Mouse (Mus musculus): ENCODE results near the gene Camk2b.
"Not testable (repeated sequence)": the region's sequence is repeated elsewhere in the genome, so short reads cannot be mapped to it uniquely, and the experiment has no call there.

The Camk2b gene

GRCm38 (mm10) chr11:6066176-6066575 is at the start of gene Camk2b:
TSS of gene Camk2b (minus strand) at chr11:6066362.
- no peak for DNase-seq (ENCODE audit: low spot score)

- no peak for DNase-seq (ENCODE audit: low spot score)
These were observed 45.7 kb upstream of the Camk2b start for GRCm38 (mm10) chr11:6111734-6112484.

- DNase-seq (ENCODE audit: low spot score) = no peak
These were observed 43.8 kb upstream of the Camk2b start for GRCm38 (mm10) chr11:6109990-6110389.

- no peak for DNase-seq (ENCODE audit: low spot score)
These were observed 42.1 kb upstream of the Camk2b start for GRCm38 (mm10) chr11:6108296-6108695.

GRCm38 (mm10) chr11:6107722-6108121 is 41.6 kb upstream of the Camk2b start:
- no peak for DNase-seq (ENCODE audit: low spot score)

GRCm38 (mm10) chr11:6104734-6105133 is 38.6 kb upstream of the Camk2b start:
- no peak for DNase-seq (ENCODE audit: low spot score)

GRCm38 (mm10) chr11:6096637-6097036 is 30.5 kb upstream of the Camk2b start:
- not testable (repeated sequence) for DNase-seq (ENCODE audit: low spot score)

- DNase-seq (ENCODE audit: low spot score) = no peak
These were observed 20.8 kb upstream of the Camk2b start for GRCm38 (mm10) chr11:6086991-6087390.

GRCm38 (mm10) chr11:6078737-6079136 is 12.6 kb upstream of the Camk2b start:
- DNase-seq (ENCODE audit: low spot score) = no peak

- DNase-seq (ENCODE audit: low spot score) = no peak
These were observed 9.5 kb upstream of the Camk2b start for GRCm38 (mm10) chr11:6075618-6076066.

GRCm38 (mm10) chr11:6068181-6068957 is 2.2 kb upstream of the Camk2b start:
- DNase-seq (ENCODE audit: low spot score) = no peak

GRCm38 (mm10) chr11:6067160-6067559 is 998 bp upstream of the Camk2b start:
- DNase-seq (ENCODE audit: low spot score) = no peak

- DNase-seq (ENCODE audit: low spot score) = no peak
These were observed 526 bp downstream of the Camk2b start for GRCm38 (mm10) chr11:6065551-6066121.

GRCm38 (mm10) chr11:6065046-6065521 is 1.1 kb downstream of the Camk2b start:
- DNase-seq (ENCODE audit: low spot score) = no peak

- DNase-seq (ENCODE audit: low spot score) = no peak
These were observed 1.7 kb downstream of the Camk2b start for GRCm38 (mm10) chr11:6064215-6065045.

GRCm38 (mm10) chr11:6063501-6064214 is 2.5 kb downstream of the Camk2b start:
- DNase-seq (ENCODE audit: low spot score) = no peak

- no peak for DNase-seq (ENCODE audit: low spot score)
These were observed 3.1 kb downstream of the Camk2b start for GRCm38 (mm10) chr11:6063065-6063464.

- no peak for DNase-seq (ENCODE audit: low spot score)
These were observed 3.8 kb downstream of the Camk2b start for GRCm38 (mm10) chr11:6062329-6062728.

GRCm38 (mm10) chr11:6061891-6062290 is 4.3 kb downstream of the Camk2b start:
- DNase-seq (ENCODE audit: low spot score) = no peak

- DNase-seq (ENCODE audit: low spot score) = no peak
These were observed 7.0 kb downstream of the Camk2b start for GRCm38 (mm10) chr11:6059162-6059561.

- no peak for DNase-seq (ENCODE audit: low spot score)
These were observed 12.8 kb downstream of the Camk2b start for GRCm38 (mm10) chr11:6053386-6053785.

Measured in lung, postnatal 25 days (tissue).